Comparison of ENCODE assay signal across 17 mouse cellular contexts in genomic region chr7:99174006-99174405, GRCm38 (mm10).
"Had no signal": no experiment of that assay in that cellular context is flagged by ENCODE, and none has a peak within 500 bp of the region (broad histone marks: within the 10 kb centered on the region; RNA-seq: fewer than 3 reads in every experiment).

No protein-coding gene starts in this region.

- DNase-seq: kidney, adult 2 months; kidney, postnatal 14 days; liver, embryonic 13.5 days; lung, adult 2 months; right cerebral cortex, postnatal 4 days; spleen, adult 18-20 months; thymus, adult 2 months; thymus, postnatal 25 days had no signal

- H3K4me2 ChIP-seq: kidney, embryonic 15.5 days; limb, embryonic 12.5 days; liver, embryonic 13.5 days; midbrain, embryonic 11.5 days; midbrain, embryonic 15.5 days; neural tube, embryonic 12.5 days had no signal

- ATAC-seq: lung, postnatal 0 days; midbrain, embryonic 15.5 days had no signal

- H3K9me3 ChIP-seq: kidney, embryonic 15.5 days; limb, embryonic 12.5 days; liver, embryonic 13.5 days; megakaryocyte, embryonic 14.5 days; midbrain, embryonic 15.5 days; neural tube, embryonic 12.5 days had no signal

- H3K27ac ChIP-seq: kidney, embryonic 15.5 days; left cerebral cortex, adult 2 months; limb, embryonic 12.5 days; liver, embryonic 13.5 days; macrophage; midbrain, embryonic 15.5 days; neural tube, embryonic 12.5 days had no signal

- H3K9ac ChIP-seq: kidney, embryonic 15.5 days; limb, embryonic 12.5 days; liver, embryonic 13.5 days; midbrain, embryonic 15.5 days; neural tube, embryonic 12.5 days had no signal

- H3K36me3 ChIP-seq: kidney, embryonic 15.5 days; limb, embryonic 12.5 days; liver, embryonic 13.5 days; midbrain, embryonic 15.5 days; neural tube, embryonic 12.5 days had no signal

- H3K4me3 ChIP-seq: kidney, embryonic 15.5 days; left cerebral cortex, adult 2 months; limb, embryonic 12.5 days; liver, embryonic 13.5 days; megakaryocyte, embryonic 14.5 days; midbrain, embryonic 15.5 days; neural tube, embryonic 12.5 days had no signal

- H3K4me1 ChIP-seq: limb, embryonic 12.5 days; midbrain, embryonic 15.5 days; neural tube, embryonic 12.5 days had no signal

- H3K27me3 ChIP-seq: kidney, embryonic 15.5 days; limb, embryonic 12.5 days; liver, embryonic 13.5 days; midbrain, embryonic 15.5 days; neural tube, embryonic 12.5 days had no signal
